8 mouse cellular contexts compared by ENCODE assay signal in genomic region chr16:4642190-4642589, GRCm38 (mm10). TPM values are rescaled to one million over a fixed set of nuclear protein-coding genes. Genes with fewer than 3 reads are reported as not detected.
A peak's percentile ranks its signal among the peaks of the same experiment; 100 is the strongest.
DNase-seq lines count a peak whose midpoint lies in the region; ATAC-seq lines count a peak whose summit lies in the region.

No protein-coding gene starts in this region.

- peaks cover 74% of the 10 kb centered on the region for H3K4me1 ChIP-seq in forebrain, embryonic 10.5 days
- H3K4me1 ChIP-seq in forebrain, embryonic 16.5 days (replicated peaks; ENCODE audit: control insufficient read depth, insufficient read depth, low read length): peaks cover 36% of the 10 kb centered on the region
- peaks cover 14% of the 10 kb centered on the region for H3K4me1 ChIP-seq in forebrain, embryonic 11.5 days (replicated peaks; ENCODE audit: control insufficient read depth, insufficient read depth, low read length)
- H3K4me1 ChIP-seq in hindbrain, embryonic 11.5 days (replicated peaks; ENCODE audit: control insufficient read depth, insufficient read depth, low read length): peaks cover 6% of the 10 kb centered on the region; the same call in 1 of the 2 replicates
- H3K4me1 ChIP-seq in midbrain, embryonic 13.5 days (replicated peaks): peaks cover 50% of the 10 kb centered on the region

- WGBS in forebrain, embryonic 10.5 days: 38% methylated on average over 13 of the region's 13 CpGs
- WGBS in forebrain, embryonic 16.5 days: 30% methylated on average over 13 of the region's 13 CpGs
- WGBS in forebrain, embryonic 11.5 days: 32% methylated on average over 13 of the region's 13 CpGs
- 36% methylated on average over 13 of the region's 13 CpGs for WGBS in hindbrain, embryonic 11.5 days
- 33% methylated on average over 13 of the region's 13 CpGs for WGBS in midbrain, embryonic 13.5 days

- H3K36me3 ChIP-seq in forebrain, embryonic 10.5 days (replicated peaks): peaks cover 20% of the 10 kb centered on the region
- H3K36me3 ChIP-seq in forebrain, embryonic 16.5 days (ENCODE audit: control insufficient read depth, insufficient read depth): 0 out of 2 replicates have a peak, but pooled peaks cover 2% of the 10 kb centered on the region
- H3K36me3 ChIP-seq in forebrain, embryonic 11.5 days (ENCODE audit: control insufficient read depth, insufficient read depth, low read length): no peaks in the 10 kb centered on the region
- H3K36me3 ChIP-seq in hindbrain, embryonic 11.5 days (ENCODE audit: control insufficient read depth, insufficient read depth, low read length): no peaks in the 10 kb centered on the region
- H3K36me3 ChIP-seq in midbrain, embryonic 13.5 days: peaks cover 5% of the 10 kb centered on the region; the same call in 1 of the 2 replicates

- no peak overlapping the region for H3K4me2 ChIP-seq in forebrain, embryonic 16.5 days (ENCODE audit: low read length)
- peak overlapping the region; percentile 27; the same call in 1 of the 2 replicates for H3K4me2 ChIP-seq in forebrain, embryonic 11.5 days (ENCODE audit: low read depth, low read length, severe bottlenecking)
- H3K4me2 ChIP-seq in hindbrain, embryonic 11.5 days (replicated peaks; ENCODE audit: low read depth, low read length): peak overlapping the region; percentile 17; the same call in 1 of the 2 replicates
- H3K4me2 ChIP-seq in midbrain, embryonic 13.5 days (replicated peaks): peak overlapping the region; percentile 16; the same call in 1 of the 2 replicates

- peak; percentile 51 for DNase-seq in forebrain, embryonic 10.5 days (ENCODE audit: extremely low spot score, low spot score)
- DNase-seq in forebrain, embryonic 11.5 days (ENCODE audit: low spot score): peak; percentile 73
- peak; percentile 39 for DNase-seq in hindbrain, embryonic 11.5 days (ENCODE audit: low spot score)
- peak; percentile 66 to 86 for DNase-seq in left cerebral cortex, postnatal 14 days (ENCODE audit: low spot score in 2 of 2)
- DNase-seq in urinary bladder, postnatal 36 days (ENCODE audit: low spot score in 2 of 2): peak; percentile 50 to 68
- DNase-seq in cerebellum, adult 11 months: no peak

- intact Hi-C loops in left cerebral cortex, postnatal 14 days (cut with DNase I): no loop called here

- H3K4me3 ChIP-seq in forebrain, embryonic 10.5 days: peak overlapping the region; percentile 78
- H3K4me3 ChIP-seq in forebrain, embryonic 16.5 days (replicated peaks; ENCODE audit: low read length): no peak overlapping the region
- H3K4me3 ChIP-seq in forebrain, embryonic 11.5 days (ENCODE audit: low read depth, low read length): no peak overlapping the region
- H3K4me3 ChIP-seq in hindbrain, embryonic 11.5 days (ENCODE audit: low read depth, low read length): no peak overlapping the region
- no peak overlapping the region for H3K4me3 ChIP-seq in midbrain, embryonic 13.5 days (replicated peaks)

- H3K27me3 ChIP-seq in forebrain, embryonic 10.5 days (ENCODE audit: poor library complexity, severe bottlenecking): no peaks in the 10 kb centered on the region
- H3K27me3 ChIP-seq in forebrain, embryonic 16.5 days (replicated peaks; ENCODE audit: control insufficient read depth, insufficient read depth, low read length): no peaks in the 10 kb centered on the region
- no peaks in the 10 kb centered on the region for H3K27me3 ChIP-seq in forebrain, embryonic 11.5 days (ENCODE audit: control insufficient read depth, insufficient read depth, low read length)
- H3K27me3 ChIP-seq in hindbrain, embryonic 11.5 days (ENCODE audit: control insufficient read depth, insufficient read depth, low read length): no peaks in the 10 kb centered on the region
- peaks cover 3% of the 10 kb centered on the region; the same call in 1 of the 2 replicates for H3K27me3 ChIP-seq in midbrain, embryonic 13.5 days

- H3K27ac ChIP-seq in forebrain, embryonic 10.5 days: peak overlapping the region; percentile 87
- H3K27ac ChIP-seq in forebrain, embryonic 16.5 days (ENCODE audit: low read length): no peak overlapping the region
- peak overlapping the region; percentile 21; the same call in 1 of the 2 replicates for H3K27ac ChIP-seq in forebrain, embryonic 11.5 days (ENCODE audit: low read depth, low read length)
- 0 out of 2 replicates have a peak overlapping the region, but pooled peaks have one; percentile 17 for H3K27ac ChIP-seq in hindbrain, embryonic 11.5 days (ENCODE audit: low read depth, low read length)
- no peak overlapping the region for H3K27ac ChIP-seq in midbrain, embryonic 13.5 days

- no peak for ATAC-seq in forebrain, embryonic 16.5 days
- ATAC-seq in forebrain, embryonic 11.5 days (replicated peaks; ENCODE audit: low FRiP score): peak; percentile 43
- ATAC-seq in hindbrain, embryonic 11.5 days (ENCODE audit: low FRiP score): 0 out of 2 replicates have a peak, but pooled peaks have one; percentile 25
- no peak for ATAC-seq in midbrain, embryonic 13.5 days

- no peak overlapping the region for H3K9ac ChIP-seq in forebrain, embryonic 16.5 days (replicated peaks; ENCODE audit: low read depth, low read length)
- H3K9ac ChIP-seq in forebrain, embryonic 11.5 days (ENCODE audit: low read length): no peak overlapping the region
- 0 out of 2 replicates have a peak overlapping the region, but pooled peaks have one; percentile 15 for H3K9ac ChIP-seq in hindbrain, embryonic 11.5 days (ENCODE audit: low read depth, low read length)
- no peak overlapping the region for H3K9ac ChIP-seq in midbrain, embryonic 13.5 days (replicated peaks)

- H3K9me3 ChIP-seq in forebrain, embryonic 10.5 days: no peaks in the 10 kb centered on the region
- H3K9me3 ChIP-seq in forebrain, embryonic 16.5 days (ENCODE audit: control insufficient read depth, low read length): no peaks in the 10 kb centered on the region
- H3K9me3 ChIP-seq in forebrain, embryonic 11.5 days (ENCODE audit: control insufficient read depth, low read length): no peaks in the 10 kb centered on the region
- no peaks in the 10 kb centered on the region for H3K9me3 ChIP-seq in hindbrain, embryonic 11.5 days (ENCODE audit: control insufficient read depth, low read length)
- H3K9me3 ChIP-seq in midbrain, embryonic 13.5 days: no peaks in the 10 kb centered on the region

RNA-seq across cellular contexts. Expression of gene Dnaja3, which starts 2.4 kb away (rescaled TPM):
- 63.7 and 66.3 TPM in 2 replicates for polyA plus RNA-seq in forebrain, embryonic 10.5 days (2016; fragmentation: Nextera tagmentation; extraction: Ambion mirVana)
- 60.3 and 61.9 TPM in 2 replicates for polyA plus RNA-seq in forebrain, embryonic 16.5 days (2015; fragmentation: Nextera tagmentation; extraction: Ambion mirVana)
- 57.7 and 60.7 TPM in 2 replicates for polyA plus RNA-seq in forebrain, embryonic 11.5 days (2014; fragmentation: Nextera tagmentation; extraction: Ambion mirVana)
- 49.1 and 54.0 TPM in 2 replicates for polyA plus RNA-seq in hindbrain, embryonic 11.5 days (2014; fragmentation: Nextera tagmentation; extraction: Ambion mirVana)
- 10 to 100 TPM; 63.6 to 65.9 TPM for total RNA-seq in left cerebral cortex, postnatal 14 days (2021)
- 50.5 and 54.3 TPM in 2 replicates for polyA plus RNA-seq in midbrain, embryonic 13.5 days (2015; fragmentation: Nextera tagmentation; extraction: Ambion mirVana)

RNA-seq across cellular contexts. Expression of gene Vasn, which starts 2.4 kb away (rescaled TPM):
- 9.2 and 9.3 TPM in 2 replicates for polyA plus RNA-seq in forebrain, embryonic 10.5 days (2016; fragmentation: Nextera tagmentation; extraction: Ambion mirVana)
- polyA plus RNA-seq in forebrain, embryonic 16.5 days (2015; fragmentation: Nextera tagmentation; extraction: Ambion mirVana): 3.2 and 4.3 TPM in 2 replicates
- polyA plus RNA-seq in forebrain, embryonic 11.5 days (2014; fragmentation: Nextera tagmentation; extraction: Ambion mirVana): 7.6 and 7.7 TPM in 2 replicates
- 7.9 and 9.4 TPM in 2 replicates for polyA plus RNA-seq in hindbrain, embryonic 11.5 days (2014; fragmentation: Nextera tagmentation; extraction: Ambion mirVana)
- total RNA-seq in left cerebral cortex, postnatal 14 days (2021): 10 to 100 TPM in 1 of 2 experiments, 1 to 10 TPM in 1; 8.3 to 10.9 TPM
- 3.2 and 4.6 TPM in 2 replicates for polyA plus RNA-seq in midbrain, embryonic 13.5 days (2015; fragmentation: Nextera tagmentation; extraction: Ambion mirVana)

RNA-seq across cellular contexts. Expression of gene Pam16, which starts 17.4 kb away (rescaled TPM):
- 93.5 and 94.7 TPM in 2 replicates for polyA plus RNA-seq in forebrain, embryonic 10.5 days (2016; fragmentation: Nextera tagmentation; extraction: Ambion mirVana)
- polyA plus RNA-seq in forebrain, embryonic 16.5 days (2015; fragmentation: Nextera tagmentation; extraction: Ambion mirVana): 132 and 157 TPM in 2 replicates
- polyA plus RNA-seq in forebrain, embryonic 11.5 days (2014; fragmentation: Nextera tagmentation; extraction: Ambion mirVana): 87.4 and 91.4 TPM in 2 replicates
- 113 and 117 TPM in 2 replicates for polyA plus RNA-seq in hindbrain, embryonic 11.5 days (2014; fragmentation: Nextera tagmentation; extraction: Ambion mirVana)
- 10 to 100 TPM; 81.6 to 82.8 TPM for total RNA-seq in left cerebral cortex, postnatal 14 days (2021)
- polyA plus RNA-seq in midbrain, embryonic 13.5 days (2015; fragmentation: Nextera tagmentation; extraction: Ambion mirVana): 153 and 155 TPM in 2 replicates

RNA-seq across cellular contexts. Expression of gene Coro7, which starts 37.4 kb away (rescaled TPM):
- 17.6 and 19.1 TPM in 2 replicates for polyA plus RNA-seq in forebrain, embryonic 10.5 days (2016; fragmentation: Nextera tagmentation; extraction: Ambion mirVana)
- polyA plus RNA-seq in forebrain, embryonic 16.5 days (2015; fragmentation: Nextera tagmentation; extraction: Ambion mirVana): 25.4 and 32.6 TPM in 2 replicates
- 20.5 and 23.3 TPM in 2 replicates for polyA plus RNA-seq in forebrain, embryonic 11.5 days (2014; fragmentation: Nextera tagmentation; extraction: Ambion mirVana)
- 14.4 and 15.0 TPM in 2 replicates for polyA plus RNA-seq in hindbrain, embryonic 11.5 days (2014; fragmentation: Nextera tagmentation; extraction: Ambion mirVana)
- total RNA-seq in left cerebral cortex, postnatal 14 days (2021): 10 to 100 TPM; 81.1 to 93.9 TPM
- polyA plus RNA-seq in midbrain, embryonic 13.5 days (2015; fragmentation: Nextera tagmentation; extraction: Ambion mirVana): 25.1 and 26.5 TPM in 2 replicates

RNA-seq across cellular contexts. Expression of gene Glis2, which starts 47.7 kb away (rescaled TPM):
- polyA plus RNA-seq in forebrain, embryonic 10.5 days (2016; fragmentation: Nextera tagmentation; extraction: Ambion mirVana): 22.5 and 23.2 TPM in 2 replicates
- 10.8 and 12.1 TPM in 2 replicates for polyA plus RNA-seq in forebrain, embryonic 16.5 days (2015; fragmentation: Nextera tagmentation; extraction: Ambion mirVana)
- 31.3 and 34.5 TPM in 2 replicates for polyA plus RNA-seq in forebrain, embryonic 11.5 days (2014; fragmentation: Nextera tagmentation; extraction: Ambion mirVana)
- 26.3 and 27.6 TPM in 2 replicates for polyA plus RNA-seq in hindbrain, embryonic 11.5 days (2014; fragmentation: Nextera tagmentation; extraction: Ambion mirVana)
- 10 to 100 TPM; 16.3 to 18.0 TPM for total RNA-seq in left cerebral cortex, postnatal 14 days (2021)
- 20.0 and 26.3 TPM in 2 replicates for polyA plus RNA-seq in midbrain, embryonic 13.5 days (2015; fragmentation: Nextera tagmentation; extraction: Ambion mirVana)

Comparison
In these comparisons a context has a peak if more than half of its experiments do, and no peak if none do; other contexts are left out.
1. H3K27ac ChIP-seq: peak in forebrain, embryonic 10.5 days (single experiment), forebrain, embryonic 11.5 days (single experiment) and hindbrain, embryonic 11.5 days (single experiment); none in forebrain, embryonic 16.5 days (single experiment) and midbrain, embryonic 13.5 days (single experiment).
2. ATAC-seq: peak in forebrain, embryonic 11.5 days (single experiment) and hindbrain, embryonic 11.5 days (single experiment); none in forebrain, embryonic 16.5 days (single experiment) and midbrain, embryonic 13.5 days (single experiment).